Mouse (Mus musculus) layer of hippocampus, adult 18-20 months (tissue): ENCODE measurements at regions not wholly inside any gene's neighbourhood (a gene's known extent, or its start where the extent isn't known, plus 50 kb on each side); places are given as distances from the start of the nearest gene placed in this dataset.
A peak's percentile ranks its signal among the peaks of the same experiment; 100 is the strongest.

Source experiments
- DNase-seq, 2 experiments: peaks; one replicate each; pipeline ENCODE4 v3.0.0; 2022; ENCODE audit warnings: low spot score in 2 of 2

- DNase-seq: peak in 1 of 2 experiments; percentile 2
These were observed 244.7 kb downstream of the Manea start for GRCm38 (mm10) chr4:26101881-26102459.

DNA sequence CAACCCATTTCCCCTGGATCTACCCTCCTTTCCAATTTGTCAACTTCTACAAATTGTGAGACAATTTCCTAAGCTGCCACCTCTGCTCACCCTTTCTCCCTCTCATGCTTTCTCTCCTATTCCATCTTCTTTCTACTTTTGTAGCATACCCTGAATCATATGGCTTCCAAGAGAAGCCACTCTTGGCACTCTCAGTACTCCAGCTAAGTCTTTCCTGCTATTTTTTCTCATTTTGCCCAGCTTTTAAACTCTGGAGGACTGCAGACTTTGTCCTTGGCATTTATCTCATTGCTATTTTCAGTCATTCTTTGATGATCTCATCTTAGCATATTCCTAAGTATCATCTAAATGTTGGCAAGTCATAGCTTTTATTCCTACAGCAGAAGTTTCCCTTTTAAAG lies 270.6 kb upstream of the Fut9 start:
- DNase-seq: peak in 1 of 2 experiments; percentile 15

- DNase-seq: no peak
These were observed 269.4 kb upstream of the Fut9 start for GRCm38 (mm10) chr4:26069452-26069851.
